Mouse (Mus musculus) spleen, postnatal 4 days (tissue): ENCODE results near the gene Lamtor2.

Source experiments
- DNase-seq, 2 experiments: peaks; one replicate each; pipeline ENCODE4 v3.0.0; 2022; ENCODE audit warnings: low spot score in 2 of 2

Lamtor2 gene

DNA sequence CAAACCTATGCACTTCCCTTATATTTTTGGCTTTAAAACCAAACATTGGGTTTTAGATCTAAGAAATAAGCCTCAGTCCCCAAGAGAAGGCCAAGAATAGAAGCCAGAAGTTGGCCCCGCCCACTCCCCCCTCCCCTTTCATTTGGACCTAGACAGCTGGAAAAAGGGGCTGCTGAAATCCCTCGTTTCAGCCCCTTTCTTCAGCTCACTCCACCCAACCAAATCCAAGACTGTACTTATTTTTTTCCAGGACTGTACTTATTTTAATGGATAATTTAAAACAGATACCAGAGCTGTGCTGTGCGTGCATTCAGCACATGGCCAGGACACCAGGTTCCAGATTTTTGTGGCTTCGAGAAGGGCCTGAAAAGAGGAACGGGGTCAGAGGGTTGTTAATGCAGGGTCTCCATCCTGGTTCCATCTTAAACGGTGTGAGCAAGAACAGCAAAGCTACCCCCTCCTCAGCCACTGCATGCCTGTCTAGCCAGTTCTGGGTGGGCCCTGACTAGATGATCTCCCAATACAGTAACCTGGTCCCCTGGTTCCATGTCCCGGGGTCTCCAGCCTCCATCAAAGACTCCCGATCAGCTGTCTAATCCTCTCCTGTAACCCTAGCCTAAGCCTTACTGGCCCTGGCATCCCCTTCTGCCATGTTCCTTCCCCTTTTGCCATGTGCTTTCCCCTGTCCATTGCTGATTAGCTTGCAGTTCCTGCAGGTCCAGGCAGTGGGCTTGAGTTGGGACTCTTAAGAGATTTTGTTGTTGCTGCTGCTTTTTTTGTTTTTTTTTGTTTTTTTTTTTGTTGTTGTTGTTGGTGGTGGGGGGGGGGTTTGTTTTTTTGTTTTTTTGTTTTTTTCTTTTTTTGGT, 48.8 kb downstream of the Lamtor2 start:
- no peak for DNase-seq

DNA sequence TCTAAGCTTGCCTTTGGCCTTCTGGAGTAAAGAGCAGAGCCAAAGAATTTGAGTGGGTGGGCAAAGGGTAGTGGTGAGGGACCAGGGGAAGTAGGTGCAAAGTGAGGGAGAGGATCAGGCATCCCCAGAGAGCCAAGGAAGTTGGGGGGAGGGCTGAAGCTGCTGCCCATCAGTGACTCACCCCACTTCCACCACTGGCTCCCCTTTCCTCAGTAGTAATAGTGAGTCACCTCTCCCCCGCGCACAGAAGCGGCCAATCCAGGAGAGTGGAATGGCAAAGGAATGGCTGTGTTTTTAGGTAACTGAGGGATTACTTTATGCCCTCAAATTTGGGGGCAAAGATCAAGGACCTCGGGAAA, 49.4 kb downstream of the Lamtor2 start:
- DNase-seq = no peak

- peak; percentile 84 to 91 for DNase-seq
Measured at GRCm38 (mm10) chr3:88502641-88503504, 50.0 kb downstream of the Lamtor2 start.

- no peak for DNase-seq
Measured at GRCm38 (mm10) chr3:88502031-88502571, 50.8 kb downstream of the Lamtor2 start.

DNA sequence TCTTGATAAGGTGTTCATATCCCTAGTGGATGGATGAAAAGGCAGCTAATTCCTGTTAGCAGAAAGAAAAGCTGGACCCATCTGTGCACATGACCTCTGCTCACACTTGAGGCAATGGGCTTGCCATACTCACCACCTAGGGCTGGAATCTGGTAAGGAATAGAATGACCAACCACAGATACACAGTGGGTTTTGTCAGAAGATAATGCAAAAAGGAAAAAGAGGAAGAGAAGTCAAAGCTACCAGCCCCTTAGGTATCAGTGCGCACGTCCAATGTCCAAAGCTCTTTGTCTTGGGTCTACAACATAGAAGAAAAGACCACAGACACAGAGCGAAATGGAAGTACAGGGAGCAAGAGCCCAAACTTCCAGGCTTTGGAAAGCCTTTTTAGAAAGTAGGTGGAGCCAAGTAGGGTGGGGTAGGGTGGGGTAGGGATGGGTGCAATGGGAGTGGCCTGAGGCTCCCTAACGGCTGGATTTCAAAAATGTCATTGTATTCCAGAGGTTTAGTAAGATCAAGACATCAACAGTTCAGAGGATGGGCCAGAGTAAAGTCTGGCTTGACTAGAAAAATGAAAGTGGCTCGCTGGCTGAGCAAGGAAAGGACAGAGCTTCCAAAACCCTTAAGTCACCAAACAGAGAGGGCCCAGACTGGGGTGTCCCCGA, 51.4 kb downstream of the Lamtor2 start:
- no peak for DNase-seq

DNA sequence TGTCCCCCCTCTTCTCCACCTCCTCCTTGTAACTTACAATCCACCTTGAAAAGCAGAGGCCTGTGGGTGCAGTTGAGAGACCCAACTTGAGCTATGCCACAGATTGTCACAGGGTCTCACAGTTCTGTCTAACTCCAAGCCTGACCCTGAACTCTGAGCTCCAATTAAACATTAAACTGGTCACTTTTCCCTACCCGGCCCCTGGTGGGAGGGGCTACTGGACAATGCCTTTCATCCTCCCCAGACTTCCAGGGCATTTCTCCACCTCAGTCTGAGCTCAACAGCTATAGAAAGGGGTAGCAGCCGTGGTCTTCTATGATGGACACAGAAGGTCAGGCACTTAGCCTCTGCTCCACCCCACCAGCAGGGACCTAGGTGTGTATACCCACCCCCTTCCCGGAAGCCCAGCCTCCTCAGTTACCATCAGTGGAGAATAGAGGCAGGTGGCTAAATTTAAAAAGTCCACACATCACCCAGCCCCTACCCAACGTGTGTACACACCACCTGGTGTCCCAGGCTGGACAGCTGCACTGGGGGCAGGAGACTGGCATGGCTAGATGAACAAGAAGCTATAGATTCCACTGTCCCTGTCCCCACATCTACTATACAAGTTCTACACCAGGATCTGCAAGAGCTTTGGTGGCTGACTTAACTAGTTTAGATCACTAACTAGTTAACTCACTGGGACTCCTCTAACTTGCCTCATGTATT, 52.1 kb downstream of the Lamtor2 start:
- no peak for DNase-seq

DNA sequence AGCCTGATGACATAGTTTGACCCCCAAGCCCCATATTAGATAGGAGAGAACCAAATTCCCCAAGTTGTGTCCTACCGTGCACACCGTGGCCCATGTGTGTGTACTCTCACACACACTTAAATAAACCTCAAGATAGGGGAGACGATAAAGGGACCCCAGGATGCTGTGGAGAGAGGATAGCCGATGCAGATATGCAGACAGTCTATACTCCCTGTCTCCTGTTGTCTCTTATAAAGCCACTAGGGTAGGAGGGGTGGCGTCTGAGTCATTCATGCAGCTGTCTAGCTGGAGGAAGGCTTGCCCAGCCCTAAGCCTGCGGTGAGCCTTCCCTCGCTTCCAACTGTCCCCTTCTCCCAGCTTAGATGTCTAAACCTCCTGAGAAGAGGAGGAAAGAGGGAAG, 52.8 kb downstream of the Lamtor2 start:
- DNase-seq = no peak
